Mouse (Mus musculus): Measurements from ENCODE around the gene Arsb.

The Arsb gene

GRCm38 (mm10) chr13:93895430-93895829, 124.0 kb downstream of the Arsb start:
- DNase-seq: no peak

DNA sequence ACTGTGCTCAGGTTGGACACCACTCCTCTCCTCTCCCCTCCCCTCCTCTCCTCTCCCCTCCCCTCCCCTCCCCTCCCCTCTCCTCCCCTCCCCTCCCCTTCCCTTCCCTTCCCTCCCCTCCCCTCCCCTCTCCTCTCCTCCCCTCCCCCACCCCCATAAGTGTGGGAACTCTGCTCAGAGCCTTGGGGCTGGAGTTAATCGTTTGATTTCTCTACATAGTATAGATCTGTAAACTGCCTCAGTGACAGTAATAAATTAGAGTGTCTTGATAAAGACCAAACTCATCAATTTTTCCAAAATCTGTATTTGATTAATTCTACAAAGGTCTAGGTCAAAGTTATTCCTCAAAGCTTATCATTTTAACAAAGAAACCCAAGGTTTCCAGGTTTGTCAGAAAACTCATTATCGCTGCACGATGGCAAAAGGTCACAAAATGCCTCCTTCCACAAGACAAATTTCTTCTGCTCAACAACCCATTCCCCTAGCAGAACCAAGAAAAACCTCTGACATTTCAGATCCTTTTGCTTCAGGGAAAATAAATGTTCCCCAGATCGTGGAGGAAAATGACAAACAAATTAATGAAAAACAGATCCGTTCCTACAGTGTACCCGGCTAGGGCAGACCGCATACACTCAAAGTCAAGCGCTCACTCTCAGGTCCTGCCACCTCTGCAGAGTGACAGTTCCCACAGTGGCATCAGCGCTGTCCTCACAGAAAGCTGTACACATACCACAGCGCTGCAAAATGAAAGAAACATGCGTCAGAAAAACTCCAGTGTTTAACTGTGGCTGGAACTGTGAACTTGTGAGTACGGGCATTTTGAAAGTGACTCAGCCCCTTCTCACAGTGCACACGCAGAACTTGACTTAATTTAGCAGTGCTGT, 126.8 kb downstream of the Arsb start:
- DNase-seq: no peak

- no peak for DNase-seq
Measured at GRCm38 (mm10) chr13:93899378-93900256, 128.2 kb downstream of the Arsb start.

DNA sequence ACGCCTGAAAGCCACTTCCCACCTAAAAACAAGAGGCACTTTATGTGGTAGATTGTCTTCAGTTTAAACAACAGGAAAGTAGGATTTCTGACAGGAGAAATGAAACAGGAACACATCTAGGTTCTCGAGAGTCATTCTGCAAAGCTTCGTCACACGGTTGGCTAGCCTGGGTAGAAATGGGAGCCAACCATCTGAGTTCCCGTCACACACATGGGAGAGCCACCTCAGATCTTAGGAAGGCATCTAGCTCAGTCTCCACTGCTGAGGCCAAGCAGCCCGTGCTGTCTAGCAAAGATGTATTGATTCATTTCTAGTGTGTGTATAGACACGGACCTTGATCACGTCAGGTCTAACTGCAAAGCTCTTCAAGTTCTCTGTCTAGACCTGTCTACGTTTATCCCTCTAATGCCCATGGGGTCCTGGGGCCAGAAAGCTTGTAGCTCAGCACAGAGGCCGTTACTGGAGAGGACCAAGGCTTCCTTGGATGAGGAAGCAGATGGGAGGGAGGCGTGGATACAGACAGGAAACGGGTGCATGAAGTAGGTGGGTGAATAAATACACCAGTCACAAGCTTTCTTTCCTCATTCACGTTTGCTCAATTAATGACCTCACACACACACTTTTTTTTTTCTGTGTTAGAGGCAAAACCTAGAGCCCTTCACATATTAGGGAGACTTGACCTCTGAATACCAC, 129.7 kb downstream of the Arsb start:
- no peak for DNase-seq

DNA sequence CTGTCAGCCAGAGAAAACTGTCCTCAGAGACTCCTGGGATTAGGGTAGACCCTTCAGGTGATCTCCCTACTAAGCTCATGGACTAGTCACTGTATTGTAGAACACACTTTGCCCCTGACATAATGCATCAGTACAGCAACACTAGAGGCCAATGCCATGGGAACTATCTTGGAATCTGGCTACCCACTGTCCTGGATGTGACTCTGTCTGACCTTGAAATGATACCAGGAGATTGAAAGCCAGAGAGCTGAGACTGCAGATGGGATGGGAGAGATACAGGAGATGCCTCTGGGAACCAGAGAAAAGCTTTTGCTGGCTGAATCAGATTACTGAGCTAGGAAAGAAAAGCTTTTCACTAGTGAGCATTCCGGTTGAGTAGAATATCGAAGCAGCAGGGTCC, 130.7 kb downstream of the Arsb start:
- no peak for DNase-seq

GRCm38 (mm10) chr13:93906552-93907245, 135.3 kb downstream of the Arsb start:
- DNase-seq: no peak

DNA sequence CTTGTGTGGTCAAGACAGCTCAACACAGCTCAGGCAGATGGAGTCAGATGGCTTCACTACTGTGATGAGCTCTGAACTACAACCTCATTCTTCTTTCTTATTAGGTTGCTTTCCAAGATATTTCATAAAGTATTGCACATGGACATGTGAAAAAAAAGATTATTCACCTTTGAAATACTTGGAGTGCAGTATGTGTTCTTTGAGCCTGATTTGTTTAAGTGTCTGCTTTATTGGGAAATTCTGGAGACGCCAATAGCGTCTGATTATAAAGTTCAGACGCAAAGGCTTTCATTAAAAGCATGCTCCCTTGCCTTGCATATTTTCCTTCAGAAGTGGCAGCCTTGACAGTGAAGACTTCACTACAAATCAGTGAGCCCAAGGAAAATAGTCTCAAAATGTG, 136.5 kb downstream of the Arsb start:
- no peak for DNase-seq

DNA sequence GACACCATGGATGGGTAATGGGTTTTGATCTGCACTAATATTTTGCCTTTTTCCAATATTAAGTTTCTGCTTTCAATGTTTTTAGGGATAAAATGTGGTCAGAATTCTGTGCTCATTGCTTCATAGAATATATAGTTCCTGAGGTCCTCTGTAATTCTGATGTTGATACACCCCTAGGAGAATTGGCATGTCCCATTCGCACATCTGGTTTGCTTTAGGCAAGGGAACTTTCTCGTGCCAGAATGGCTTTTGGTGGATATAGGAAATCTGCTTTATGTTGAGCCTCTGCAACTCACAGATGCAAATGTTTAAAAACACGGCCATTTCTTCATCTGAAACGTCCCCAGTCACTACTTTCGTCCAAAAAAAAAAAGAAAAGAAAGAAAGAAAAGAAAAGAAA, 138.4 kb downstream of the Arsb start:
- DNase-seq: no peak

- no peak for DNase-seq
Measured at GRCm38 (mm10) chr13:93911037-93911436, 139.6 kb downstream of the Arsb start.

DNA sequence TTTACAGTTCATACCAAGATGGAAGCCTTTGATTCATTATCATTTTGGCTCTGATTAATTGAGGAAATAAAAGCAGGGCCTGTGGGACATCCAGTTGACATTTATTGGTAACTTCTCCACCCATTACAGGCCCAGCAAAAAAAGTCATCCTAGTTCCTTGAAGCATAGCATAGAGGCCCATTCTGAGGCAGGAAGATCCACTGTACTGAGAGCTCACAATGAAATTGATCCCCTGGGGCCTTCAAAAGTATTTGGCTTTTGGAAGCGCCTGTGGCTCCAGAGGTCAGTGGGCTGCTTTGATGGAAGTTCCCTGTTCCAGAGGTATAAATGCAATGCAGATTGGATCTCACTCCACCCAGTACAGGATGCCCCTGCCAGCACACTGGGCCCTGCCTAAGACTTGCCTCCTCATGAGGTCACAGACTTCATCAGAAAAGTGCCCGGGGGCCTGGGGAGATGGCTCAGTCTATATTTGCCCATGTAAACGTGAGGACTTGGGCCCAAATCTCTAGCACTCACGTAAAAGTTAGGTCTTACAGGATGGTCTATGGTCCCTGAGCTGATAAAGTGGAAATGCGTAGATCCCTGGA, 141.0 kb downstream of the Arsb start:
- no peak for DNase-seq

GRCm38 (mm10) chr13:93914206-93914605, 142.8 kb downstream of the Arsb start:
- DNase-seq: no peak

DNA sequence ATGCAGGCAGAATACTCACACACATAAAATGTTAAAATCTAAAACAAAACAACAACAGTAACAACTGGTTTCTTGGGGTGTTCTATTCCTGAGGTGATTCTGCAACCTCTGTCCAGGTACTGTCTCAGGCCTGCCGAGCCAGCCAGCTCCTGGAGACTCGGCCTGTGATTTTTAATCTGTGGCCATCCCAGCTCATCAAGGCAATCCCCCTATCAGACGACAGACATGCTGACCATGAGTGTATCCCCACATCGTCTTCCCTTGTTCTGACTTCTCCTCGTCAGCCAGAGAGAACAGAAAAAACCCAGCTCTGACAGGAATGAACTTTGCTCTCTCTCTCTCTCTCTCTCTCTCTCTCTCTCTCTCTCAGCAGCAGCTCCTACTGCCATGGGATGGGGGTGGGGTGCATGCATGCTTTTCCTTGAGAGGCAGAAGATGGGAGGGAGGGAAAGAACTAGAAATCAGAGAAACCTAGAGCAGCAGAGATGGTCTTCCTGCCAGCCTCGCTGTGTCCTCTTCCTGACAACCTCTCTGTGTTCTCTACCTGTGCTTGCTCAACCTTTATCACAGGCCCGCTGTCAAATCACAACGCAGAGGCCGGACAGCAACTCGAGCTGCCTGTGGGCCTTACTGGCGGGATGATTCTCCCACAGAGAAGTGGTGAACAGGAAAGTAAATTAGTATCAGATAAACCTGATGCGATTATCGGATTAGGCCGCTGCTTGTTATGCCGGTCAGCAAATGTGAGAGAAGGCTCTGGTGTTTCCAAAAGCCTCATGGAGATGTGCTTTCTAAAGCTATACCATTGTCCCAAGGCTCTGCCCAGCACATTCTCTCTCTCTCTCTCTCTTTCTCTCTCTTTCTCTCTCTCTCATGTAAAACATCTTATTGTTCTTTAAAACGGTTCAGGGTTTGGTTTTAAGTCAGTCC, 144.5 kb downstream of the Arsb start:
- no peak for DNase-seq

DNA sequence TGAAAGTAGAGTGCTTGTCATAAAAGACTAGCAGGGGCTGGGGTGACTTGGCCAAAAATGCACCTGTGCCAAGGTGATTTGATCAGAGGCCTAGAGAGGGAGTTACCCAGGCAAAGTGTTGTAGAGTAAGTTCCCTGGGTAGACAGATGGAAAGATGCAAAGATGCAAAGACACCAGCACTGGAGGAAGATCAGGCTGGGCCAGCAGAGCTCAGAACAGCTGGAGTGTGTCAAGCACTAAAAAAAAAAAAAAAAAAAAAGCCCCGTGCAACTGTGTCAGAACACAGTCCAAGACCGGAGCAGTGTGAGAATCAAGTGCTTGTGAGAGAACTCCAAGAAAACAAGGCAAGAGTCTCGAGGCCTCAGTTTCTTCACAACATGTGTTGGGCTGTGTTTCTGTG, 148.1 kb downstream of the Arsb start:
- DNase-seq: no peak

GRCm38 (mm10) chr13:93920080-93920785, 148.8 kb downstream of the Arsb start:
- DNase-seq: no peak

DNA sequence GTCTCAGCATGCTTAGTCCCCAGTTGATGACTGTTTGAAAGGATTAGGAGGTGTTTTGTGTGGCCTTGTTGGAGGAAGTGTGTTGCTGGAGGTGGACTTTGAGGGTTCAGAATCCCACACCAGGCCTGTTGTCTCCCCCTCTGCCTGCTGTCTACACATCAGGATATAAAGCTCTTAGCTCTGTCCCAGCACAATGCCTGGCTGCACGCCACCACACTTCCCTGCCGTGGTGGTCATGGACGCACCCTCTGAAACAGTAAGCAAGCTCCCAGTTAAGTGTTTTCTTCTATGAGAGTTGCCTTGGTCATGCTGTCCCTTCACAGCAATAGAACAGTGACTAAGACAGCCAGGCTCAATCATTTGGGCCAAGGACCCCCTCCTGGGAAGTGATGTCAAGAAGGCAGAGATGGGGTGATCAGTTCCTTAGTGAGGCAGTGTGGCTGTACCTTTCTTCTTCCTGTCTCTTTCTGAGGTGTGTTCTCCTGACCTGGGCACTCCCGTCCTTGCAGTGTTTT, 149.4 kb downstream of the Arsb start:
- no peak for DNase-seq

DNA sequence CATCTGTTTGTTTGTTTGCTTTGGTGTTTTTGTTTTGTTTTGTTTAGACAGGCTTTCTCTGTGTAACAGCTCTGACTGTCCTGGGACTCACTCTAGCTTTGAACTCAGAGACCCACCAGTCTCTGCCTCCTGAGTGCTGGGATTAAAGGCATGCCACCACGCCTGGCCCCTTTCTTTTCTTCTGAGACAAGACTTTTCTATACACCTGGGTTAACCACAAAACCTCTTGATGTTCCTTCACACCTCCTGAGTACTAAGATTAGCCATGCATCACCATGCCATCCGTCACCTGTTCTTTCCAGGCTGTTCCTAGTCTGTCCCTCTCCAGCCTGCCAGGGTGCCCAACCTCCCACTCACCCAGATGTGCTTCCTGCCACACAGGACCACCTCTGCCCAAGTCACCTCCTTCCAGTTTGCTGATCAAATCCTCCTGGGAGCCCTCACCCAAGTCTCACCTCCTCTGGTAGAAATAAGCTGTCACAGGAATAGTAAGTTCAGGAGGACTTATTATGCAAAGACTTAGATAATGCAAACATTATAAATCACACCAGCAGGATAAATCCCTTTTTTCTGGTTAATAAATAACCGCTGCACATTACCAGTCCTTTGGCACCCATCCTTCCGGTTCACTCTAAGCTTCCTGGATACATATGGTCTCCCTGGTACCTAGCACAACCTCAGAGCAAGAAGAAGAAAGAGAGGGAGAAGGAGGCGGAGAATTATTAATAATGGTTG, 150.6 kb downstream of the Arsb start:
- no peak for DNase-seq

DNA sequence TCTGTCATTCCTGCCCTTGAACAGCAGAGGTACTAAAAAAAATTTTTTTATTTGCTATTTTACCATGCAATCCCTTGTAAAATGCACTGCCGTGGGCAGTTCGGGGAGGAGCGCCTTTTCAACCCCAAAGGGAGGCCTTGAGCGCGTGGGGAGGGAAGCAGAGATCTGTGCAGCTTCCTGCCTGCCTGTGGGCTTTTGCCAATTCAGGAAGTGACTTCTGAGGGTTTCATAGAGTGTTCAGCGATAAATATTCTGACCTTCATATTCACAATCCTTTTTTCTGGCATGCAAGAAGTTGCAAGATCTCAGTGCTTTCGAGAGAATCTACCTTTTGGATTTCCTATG, 151.1 kb downstream of the Arsb start:
- no peak for DNase-seq

DNA sequence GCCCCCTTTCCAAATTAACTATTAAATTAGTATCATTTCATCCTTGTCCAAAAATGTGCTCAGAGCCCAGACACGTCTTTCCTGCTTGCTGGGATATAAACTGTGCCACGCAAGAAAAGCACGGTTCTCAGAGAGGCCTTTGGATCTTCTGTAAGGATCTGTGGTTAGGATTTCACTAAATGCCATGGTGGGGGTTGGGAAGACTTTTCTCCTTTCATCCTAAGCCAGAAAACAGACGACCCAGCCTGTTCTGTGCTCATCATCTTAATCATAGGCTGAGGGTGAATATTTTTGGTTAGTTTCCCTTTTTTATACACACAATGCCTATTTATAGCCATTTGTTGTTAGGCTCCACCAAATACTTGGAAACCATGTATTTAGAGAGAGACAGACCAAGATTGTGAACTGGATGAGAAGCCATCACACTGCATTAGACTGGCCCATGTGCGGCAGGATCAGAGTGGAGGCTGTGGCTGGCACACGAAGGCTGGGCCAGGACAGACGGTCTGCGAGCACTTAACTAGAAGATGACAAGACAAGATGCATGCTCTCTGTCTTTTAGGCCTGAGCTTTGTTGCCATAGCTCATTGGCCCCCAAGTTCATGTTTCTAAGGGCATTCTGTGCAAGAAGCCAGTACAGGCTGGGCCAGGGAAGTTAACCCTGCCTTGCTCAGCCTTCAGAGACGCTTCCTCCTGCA, 153.5 kb downstream of the Arsb start:
- DNase-seq: no peak
